Mouse (Mus musculus) intestine, embryonic 15.5 days (tissue): ENCODE measurements at regions not wholly inside any gene's neighbourhood (a gene's known extent, or its start where the extent isn't known, plus 50 kb on each side); places are given as distances from the start of the nearest gene placed in this dataset.

Experiments used
- ATAC-seq: fragments of 200-750 bp; cut with Nextera tagmentation; 2 replicates; pipeline ENCODE4 v1.8.0; 2017; ENCODE audit warnings: moderate TSS enrichment, moderate library complexity
- H3K27ac ChIP-seq: fragments of 300-500 bp; sonication (generic); 2 replicates; pipeline ENCODE4 v1.5.1; 2015; ENCODE audit warnings: mild to moderate bottlenecking, inconsistent platforms
- H3K27me3 ChIP-seq: fragments of 300-500 bp; sonication (generic); replicated peaks from 2 replicates; pipeline ENCODE4 v1.6.1; 2015; ENCODE audit warnings: inconsistent platforms
- H3K36me3 ChIP-seq: fragments of 300-500 bp; sonication (generic); 2 replicates; pipeline ENCODE4 v1.6.1; 2015; ENCODE audit warnings: inconsistent platforms
- H3K4me1 ChIP-seq: fragments of 300-500 bp; sonication (generic); replicated peaks from 2 replicates; pipeline ENCODE4 v1.6.1; 2015; ENCODE audit warnings: inconsistent platforms
- H3K4me2 ChIP-seq: fragments of 300-500 bp; sonication (generic); replicated peaks from 2 replicates; pipeline ENCODE4 v1.6.1; 2015; ENCODE audit warnings: mild to moderate bottlenecking, inconsistent platforms
- H3K4me3 ChIP-seq: fragments of 300-500 bp; sonication (generic); replicated peaks from 2 replicates; pipeline ENCODE4 v1.5.1; 2015; ENCODE audit warnings: inconsistent platforms
- H3K9ac ChIP-seq: fragments of 300-500 bp; sonication (generic); 2 replicates; pipeline ENCODE4 v1.6.1; 2015; ENCODE audit warnings: inconsistent platforms
- H3K9me3 ChIP-seq: fragments of 300-500 bp; sonication (generic); 2 replicates; pipeline ENCODE4 v1.6.1; 2016; ENCODE audit warnings: inconsistent platforms
- WGBS: fragments of 180-500 bp; shearing (Covaris S2); methylation state at CpG from one replicate; pipeline ENCODE4 v1.1.7; 2015; 5-methylcytosine and 5-hydroxymethylcytosine counted together

GRCm38 (mm10) chr14:46149073-46149661, 230.0 kb upstream of the Gm15217 start:
- Histone ChIP-seq H3K36me3 (no peaks in the 10 kb centered on the region), H3K4me2 (no peak overlapping the region), H3K4me3 (no peak overlapping the region), H3K27me3 (no peaks in the 10 kb centered on the region), H3K27ac (no peak overlapping the region), H3K9me3 (no peaks in the 10 kb centered on the region), H3K9ac (no peak overlapping the region), H3K4me1 (0 out of 2 replicates have a peak, but pooled peaks cover 3% of the 10 kb centered on the region)
- no peak for ATAC-seq
- WGBS, result 79% methylated on average over 6 of the region's 6 CpGs

GRCm38 (mm10) chr14:46158741-46159140, 220.5 kb upstream of the Gm15217 start:
- H3K27ac ChIP-seq, result no peak overlapping the region
- 54% methylated on average over 2 of the region's 2 CpGs for WGBS
- no peaks in the 10 kb centered on the region for H3K4me1 ChIP-seq
- ATAC-seq, result no peak
- no peak overlapping the region for H3K9ac ChIP-seq
- no peak overlapping the region for H3K4me2 ChIP-seq
- H3K9me3 ChIP-seq, result no peaks in the 10 kb centered on the region
- H3K27me3 ChIP-seq, result no peaks in the 10 kb centered on the region
- H3K4me3 ChIP-seq, result no peak overlapping the region
- no peaks in the 10 kb centered on the region for H3K36me3 ChIP-seq

GRCm38 (mm10) chr14:46172181-46172874, 206.9 kb upstream of the Gm15217 start:
- Histone ChIP-seq H3K36me3 (no peaks in the 10 kb centered on the region), H3K4me3 (no peak overlapping the region), H3K4me2 (no peak overlapping the region), H3K9me3 (no peaks in the 10 kb centered on the region), H3K27me3 (no peaks in the 10 kb centered on the region), H3K9ac (no peak overlapping the region), H3K27ac (no peak overlapping the region), H3K4me1 (no peaks in the 10 kb centered on the region)
- WGBS, result 62% methylated on average over 9 of the region's 9 CpGs
- no peak for ATAC-seq

- Histone ChIP-seq H3K4me3 (no peak overlapping the region), H3K4me2 (no peak overlapping the region), H3K27me3 (no peaks in the 10 kb centered on the region), H3K9me3 (no peaks in the 10 kb centered on the region), H3K4me1 (no peaks in the 10 kb centered on the region), H3K36me3 (no peaks in the 10 kb centered on the region), H3K27ac (no peak overlapping the region), H3K9ac (no peak overlapping the region)
- no peak for ATAC-seq
- 48% methylated on average over 6 of the region's 6 CpGs for WGBS
These were observed 206.3 kb upstream of the Gm15217 start for GRCm38 (mm10) chr14:46172875-46173324.

- Histone ChIP-seq H3K9ac (no peak overlapping the region), H3K4me2 (no peak overlapping the region), H3K9me3 (no peaks in the 10 kb centered on the region), H3K27ac (no peak overlapping the region), H3K36me3 (no peaks in the 10 kb centered on the region), H3K27me3 (no peaks in the 10 kb centered on the region), H3K4me3 (no peak overlapping the region), H3K4me1 (no peaks in the 10 kb centered on the region)
- 56% methylated on average over 5 of the region's 5 CpGs for WGBS
- ATAC-seq, result no peak
These were observed 204.8 kb upstream of the Gm15217 start for GRCm38 (mm10) chr14:46174386-46174785.

- H3K4me2 ChIP-seq, result no peak overlapping the region
- H3K9me3 ChIP-seq, result no peaks in the 10 kb centered on the region
- no peak overlapping the region for H3K9ac ChIP-seq
- 81% methylated on average over 15 of the region's 15 CpGs for WGBS
- H3K27ac ChIP-seq, result no peak overlapping the region
- no peak overlapping the region for H3K4me3 ChIP-seq
- H3K27me3 ChIP-seq, result no peaks in the 10 kb centered on the region
- no peak for ATAC-seq
- no peaks in the 10 kb centered on the region for H3K36me3 ChIP-seq
- H3K4me1 ChIP-seq, result no peaks in the 10 kb centered on the region
These were observed 203.7 kb upstream of the Gm15217 start for GRCm38 (mm10) chr14:46175291-46176216.

GRCm38 (mm10) chr14:46179024-46179423, 200.2 kb upstream of the Gm15217 start:
- WGBS, result 79% methylated on average over 1 of the region's 1 CpGs
- Histone ChIP-seq H3K4me1 (no peaks in the 10 kb centered on the region), H3K27me3 (no peaks in the 10 kb centered on the region), H3K4me2 (no peak overlapping the region), H3K9me3 (no peaks in the 10 kb centered on the region), H3K4me3 (no peak overlapping the region), H3K36me3 (no peaks in the 10 kb centered on the region), H3K27ac (no peak overlapping the region), H3K9ac (no peak overlapping the region)
- ATAC-seq, result no peak

GRCm38 (mm10) chr14:46191639-46192399, 187.4 kb upstream of the Gm15217 start:
- no peaks in the 10 kb centered on the region for H3K4me1 ChIP-seq
- no peak overlapping the region for H3K4me2 ChIP-seq
- ATAC-seq, result peak; percentile 75
- no peak overlapping the region for H3K9ac ChIP-seq
- H3K9me3 ChIP-seq, result no peaks in the 10 kb centered on the region
- no peaks in the 10 kb centered on the region for H3K36me3 ChIP-seq
- no peak overlapping the region for H3K27ac ChIP-seq
- H3K4me3 ChIP-seq, result no peak overlapping the region
- no peaks in the 10 kb centered on the region for H3K27me3 ChIP-seq
- WGBS, result 38% methylated on average over 8 of the region's 8 CpGs

GRCm38 (mm10) chr14:46193577-46193976, 185.6 kb upstream of the Gm15217 start:
- no peak overlapping the region for H3K27ac ChIP-seq
- H3K9ac ChIP-seq, result no peak overlapping the region
- no peaks in the 10 kb centered on the region for H3K36me3 ChIP-seq
- no peaks in the 10 kb centered on the region for H3K9me3 ChIP-seq
- no peaks in the 10 kb centered on the region for H3K27me3 ChIP-seq
- H3K4me3 ChIP-seq, result no peak overlapping the region
- 88% methylated on average over 4 of the region's 4 CpGs for WGBS
- H3K4me2 ChIP-seq, result no peak overlapping the region
- H3K4me1 ChIP-seq, result no peaks in the 10 kb centered on the region
- no peak for ATAC-seq

GRCm38 (mm10) chr14:46195939-46196338, 183.3 kb upstream of the Gm15217 start:
- Histone ChIP-seq H3K9me3 (no peaks in the 10 kb centered on the region), H3K36me3 (no peaks in the 10 kb centered on the region), H3K27me3 (no peaks in the 10 kb centered on the region), H3K9ac (no peak overlapping the region), H3K4me3 (no peak overlapping the region), H3K27ac (no peak overlapping the region), H3K4me1 (no peaks in the 10 kb centered on the region), H3K4me2 (no peak overlapping the region)
- WGBS, result 64% methylated on average over 6 of the region's 6 CpGs
- no peak for ATAC-seq

- Histone ChIP-seq H3K36me3 (no peaks in the 10 kb centered on the region), H3K4me2 (no peak overlapping the region), H3K9me3 (no peaks in the 10 kb centered on the region), H3K27me3 (no peaks in the 10 kb centered on the region), H3K27ac (no peak overlapping the region), H3K4me1 (no peaks in the 10 kb centered on the region), H3K4me3 (no peak overlapping the region), H3K9ac (no peak overlapping the region)
- no peak for ATAC-seq
- 73% methylated on average over 4 of the region's 4 CpGs for WGBS
These were observed 176.4 kb upstream of the Gm15217 start for GRCm38 (mm10) chr14:46202818-46203217.

GRCm38 (mm10) chr14:46220483-46220882, 158.7 kb upstream of the Gm15217 start:
- Histone ChIP-seq H3K4me3 (no peak overlapping the region), H3K9me3 (no peaks in the 10 kb centered on the region), H3K36me3 (no peaks in the 10 kb centered on the region), H3K9ac (no peak overlapping the region), H3K4me1 (no peaks in the 10 kb centered on the region), H3K4me2 (no peak overlapping the region), H3K27me3 (no peaks in the 10 kb centered on the region), H3K27ac (no peak overlapping the region)
- WGBS, result 77% methylated on average over 4 of the region's 4 CpGs
- 0 out of 2 replicates have a peak, but pooled peaks have one; percentile 39 for ATAC-seq
